Mouse (Mus musculus) T-helper 2 cell (primary cell): ENCODE results near the gene Xlr5a.
"Not testable (repeated sequence)": the region's sequence is repeated elsewhere in the genome, so short reads cannot be mapped to it uniquely, and the experiment has no call there.

ENCODE experiments used
- in situ Hi-C: fragments of 300-600 bp; cut with MboI, MseI; formaldehyde crosslinking; loops from one replicate; pipeline ENCODE4 v1.15.1; 2025; ENCODE audit warnings: high pct_unique_total_duplicates

Xlr5a gene

DNA sequence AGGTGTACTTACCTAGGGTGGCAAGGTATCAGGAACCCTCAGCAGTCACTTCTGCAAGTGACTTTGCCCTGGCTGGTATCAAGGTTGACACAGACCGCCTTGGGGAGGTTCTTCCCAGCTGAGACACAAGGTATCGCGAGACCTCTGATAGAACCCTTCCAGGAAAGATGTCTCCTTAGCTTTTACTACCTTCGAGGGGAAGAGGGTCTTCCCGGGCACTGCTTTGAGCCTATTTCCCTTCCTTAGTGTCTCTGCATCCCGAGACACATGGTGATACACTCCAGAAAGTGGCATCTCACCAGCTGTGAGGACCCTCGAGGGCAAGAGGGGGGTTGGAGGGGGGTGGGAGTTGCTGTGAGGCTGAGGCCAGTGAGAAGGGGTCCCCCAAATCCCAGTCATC, 143.4 kb downstream of the Xlr5a start, which contains the start of gene DXBay18:
Gene DXBay18 (minus strand): TSS at position 101 of the 400 bp plus-strand sequence.
- in situ Hi-C loops, result loop anchor here (5.0 kb wide), 1 partner anchor 143 kb away; the partner anchor contains the start of genes Xlr5a and Xlr5c

- in situ Hi-C loops, result loop anchor here (5.0 kb wide), 1 partner anchor 144 kb away; the partner anchor contains the start of genes Xlr5a and Xlr5c
These were observed 144.3 kb downstream of the Xlr5a start, which contains the start of gene Xlr5b for GRCm38 (mm10) chrX:73148496-73148895. Gene Xlr5b (plus strand): TSS chrX:73148796.

- in situ Hi-C loops, result not testable (repeated sequence)
These were observed 149.6 kb downstream of the Xlr5a start for GRCm38 (mm10) chrX:73143218-73143618.

- in situ Hi-C loops, result not testable (repeated sequence)
These were observed 169.6 kb downstream of the Xlr5a start for GRCm38 (mm10) chrX:73122859-73123829.

GRCm38 (mm10) chrX:73116747-73117146, 176.0 kb downstream of the Xlr5a start, which contains the start of gene Gm14685:
Gene Gm14685 (plus strand): TSS chrX:73117047.
- in situ Hi-C loops, result not testable (repeated sequence)

DNA sequence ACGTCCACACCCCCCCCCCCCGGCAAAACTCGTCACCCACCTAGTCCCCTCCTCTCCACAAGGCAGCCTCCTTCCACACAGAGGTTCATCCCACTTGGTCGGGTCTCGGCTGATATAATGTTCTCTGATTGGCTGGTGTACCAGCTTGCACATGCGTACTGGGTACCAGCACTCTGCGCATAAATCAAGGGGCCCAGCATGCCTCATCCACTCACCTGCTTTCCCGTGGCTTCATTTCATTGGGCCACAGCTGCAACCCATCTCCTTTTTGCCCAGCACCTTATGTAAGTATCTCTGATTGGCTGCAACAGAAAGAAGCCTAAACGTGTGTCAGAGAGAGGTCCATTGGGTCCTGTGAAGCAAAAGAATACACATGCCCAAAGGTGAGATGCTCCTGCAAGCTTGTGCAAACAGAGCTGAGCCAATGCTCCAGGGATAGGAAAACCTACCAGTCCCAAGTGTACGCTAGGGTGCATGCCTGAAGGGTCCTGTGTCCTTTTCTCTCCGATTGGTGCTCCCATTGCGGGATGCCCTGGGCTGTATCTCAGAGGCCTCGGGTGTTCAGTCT, 195.8 kb downstream of the Xlr5a start, which contains the start of gene Xlr3a:
Gene Xlr3a (minus strand): TSS at position 155 of the 568 bp plus-strand sequence.
- in situ Hi-C loops, result loop anchor here (5.0 kb wide), 2 partner anchors 1600 to 1810 kb away; no protein-coding TSS in a partner anchor

DNA sequence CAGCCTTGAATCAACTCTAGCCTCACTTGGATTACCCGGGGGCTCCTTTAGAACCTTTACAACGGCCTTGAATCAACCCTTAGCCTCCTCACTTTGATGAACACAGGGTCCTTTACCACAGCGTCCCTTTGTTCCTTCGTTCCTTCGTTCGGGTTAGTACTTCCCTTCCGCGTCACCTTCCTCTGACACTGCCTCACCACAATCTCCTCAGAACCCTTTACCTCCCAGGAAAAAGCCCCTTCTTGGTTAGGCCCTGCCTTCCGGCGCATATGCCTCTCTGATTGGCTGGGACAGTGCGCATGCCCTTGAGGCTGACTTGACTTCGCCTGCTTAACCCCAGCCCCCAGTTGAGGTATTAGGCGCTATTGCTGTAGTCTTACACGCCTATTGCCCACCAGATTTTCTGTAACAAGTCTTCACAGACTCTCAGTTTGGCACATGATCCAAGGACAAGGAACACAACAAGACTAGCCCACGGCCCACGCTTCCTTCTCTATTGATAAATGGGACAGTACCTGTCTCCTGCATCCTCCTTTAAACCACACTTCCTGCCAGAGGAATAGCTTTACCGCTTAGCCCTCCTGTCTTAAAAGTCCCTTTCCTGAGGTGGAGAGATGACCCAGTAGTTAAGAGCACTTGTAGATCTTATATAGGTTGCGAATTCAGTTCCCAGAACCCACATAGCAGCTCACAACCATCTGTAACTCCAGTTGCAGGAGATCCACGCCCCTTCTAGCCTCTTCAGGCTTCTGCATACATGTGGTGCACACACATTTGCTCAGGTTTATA, 210.3 kb downstream of the Xlr5a start, which contains the start of gene Xlr4a:
Gene Xlr4a (minus strand): TSS at position 212 of the 789 bp plus-strand sequence.
- in situ Hi-C loops, result not testable (repeated sequence)

- in situ Hi-C loops, result not testable (repeated sequence)
These were observed 225.9 kb downstream of the Xlr5a start for GRCm38 (mm10) chrX:73066765-73067312.

DNA sequence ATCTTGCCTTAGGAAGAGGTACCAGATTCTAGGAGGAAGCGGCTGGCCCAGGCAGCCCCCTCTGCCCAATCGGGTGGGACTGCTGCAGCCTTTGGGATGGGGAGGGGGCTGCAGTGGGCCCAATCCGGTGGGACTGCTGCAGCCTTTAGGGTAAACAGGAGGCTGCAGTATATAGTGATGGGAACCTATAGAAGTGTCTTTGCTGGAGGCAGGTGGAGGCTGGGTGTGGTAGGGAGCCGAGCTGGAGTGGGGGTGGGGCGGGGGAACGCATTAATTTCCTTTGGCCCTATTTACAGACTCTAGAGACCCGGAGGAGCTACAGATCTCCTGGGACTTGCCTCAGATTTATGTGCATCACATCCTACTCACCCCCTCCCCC, 228.4 kb downstream of the Xlr5a start, which contains the start of gene Pnma3:
Gene Pnma3 (plus strand): TSS at position 373 of the 379 bp plus-strand sequence.
- in situ Hi-C loops, result no loop called here

DNA sequence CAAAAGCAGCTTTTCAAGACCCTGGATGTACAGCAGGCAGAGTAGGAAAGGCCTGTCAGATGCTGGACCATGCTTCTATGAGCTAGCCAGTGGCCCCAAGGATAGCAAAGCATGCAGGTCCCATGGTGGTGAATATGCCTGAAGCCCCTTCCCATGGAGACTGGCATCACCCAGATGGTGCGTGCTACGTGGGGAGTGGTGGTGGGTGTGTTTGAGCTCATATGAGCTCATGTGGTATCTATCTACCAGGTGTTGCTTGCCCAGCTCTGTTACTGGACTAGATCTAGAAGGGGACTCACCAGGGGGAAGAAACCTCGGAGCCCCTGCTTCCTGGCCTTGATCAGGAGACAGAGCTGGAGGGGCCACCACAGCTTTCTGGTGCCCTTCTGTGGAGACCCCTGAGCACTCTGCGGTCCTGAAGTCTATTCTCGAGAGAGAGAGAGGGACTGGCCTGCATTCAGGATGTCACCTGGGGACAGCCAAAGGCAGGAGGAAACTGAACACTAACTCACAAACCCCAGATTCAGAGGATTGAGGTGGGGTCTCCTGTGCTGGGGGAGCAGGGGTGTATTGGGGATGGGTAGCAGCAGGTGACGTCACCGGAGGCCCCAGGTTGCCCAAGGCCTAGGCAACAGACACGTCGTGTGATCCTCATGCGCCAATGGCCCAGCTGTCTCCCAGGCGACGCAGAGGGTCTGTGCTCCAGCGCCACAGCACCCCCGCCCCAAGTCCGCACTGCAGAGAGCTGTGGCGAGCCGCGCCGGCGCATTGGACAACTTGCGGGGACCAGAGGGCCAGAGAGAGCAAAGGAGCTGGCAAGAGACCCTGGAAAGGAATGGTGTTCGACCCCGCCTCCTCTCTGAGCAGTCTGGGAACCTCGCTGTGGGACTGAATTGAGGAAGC, 229.0 kb downstream of the Xlr5a start:
- in situ Hi-C loops, result no loop called here

DNA sequence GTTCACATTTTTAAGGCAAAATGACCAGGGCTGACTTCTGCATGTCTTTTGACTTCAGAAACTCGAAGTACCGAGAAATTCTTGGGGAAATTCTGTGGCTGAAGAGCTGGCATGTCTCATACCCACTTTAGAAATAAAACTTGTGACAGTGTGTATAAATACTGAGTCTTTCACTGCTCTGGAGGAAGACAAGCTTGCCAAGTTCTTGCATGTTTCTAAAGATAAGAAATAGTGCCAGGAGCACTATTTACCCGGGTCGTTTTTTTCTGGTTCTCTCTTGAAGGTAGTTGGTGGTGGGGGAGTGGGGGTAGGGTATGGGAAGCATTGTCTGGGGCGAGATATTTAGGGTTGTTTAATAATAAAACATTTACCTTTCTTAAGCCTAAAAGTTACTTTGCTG, 230.5 kb downstream of the Xlr5a start:
- in situ Hi-C loops, result no loop called here

GRCm38 (mm10) chrX:73061528-73061927, 231.2 kb downstream of the Xlr5a start:
- in situ Hi-C loops, result no loop called here
